Mouse (Mus musculus): ENCODE results near the gene Psenen. TPM values are rescaled to one million over a fixed set of nuclear protein-coding genes. Genes with fewer than 3 reads are reported as not detected.

The Psenen gene
- polyA plus RNA-seq, 2 experiments from 2014 or later: 314 to 323 TPM

Other genes with a start within 250 kb of the Psenen start
- 10 to 100 TPM in 1 of 2 experiments, 1 to 10 TPM in 1; 9.2 to 16.8 TPM for gene Syne4, start 248.8 kb downstream of the Psenen start, polyA plus RNA-seq (2017; shearing (Covaris generic))
- not detected for gene E130208F15Rik, start 241.9 kb downstream of the Psenen start, polyA plus RNA-seq (2017; shearing (Covaris generic))
- gene Sdhaf1, start 239.7 kb downstream of the Psenen start, polyA plus RNA-seq (2017; shearing (Covaris generic)): 1 to 10 TPM; 2.4 to 5.1 TPM
- not detected for gene Lrfn3, start 200.9 kb downstream of the Psenen start, polyA plus RNA-seq (2017; shearing (Covaris generic))
- 1 to 10 TPM; 6.4 to 7.1 TPM for gene Tyrobp, start 149.9 kb downstream of the Psenen start, polyA plus RNA-seq (2017; shearing (Covaris generic))
- gene Hcst, start 143.8 kb downstream of the Psenen start, polyA plus RNA-seq (2017; shearing (Covaris generic)): 100 to 1,000 TPM; 356 to 434 TPM
- 10 to 100 TPM; 39.2 to 44.4 TPM for gene Nfkbid, start 141.9 kb downstream of the Psenen start, polyA plus RNA-seq (2017; shearing (Covaris generic))
- 1 to 10 TPM; 3.1 to 3.5 TPM for gene Aplp1, start 118.1 kb downstream of the Psenen start, polyA plus RNA-seq (2017; shearing (Covaris generic))
- gene Kirrel2, start 105.9 kb downstream of the Psenen start, polyA plus RNA-seq (2017; shearing (Covaris generic)): not detected
- not detected for gene Nphs1, start 105.3 kb downstream of the Psenen start, polyA plus RNA-seq (2017; shearing (Covaris generic))
- not detected for gene Prodh2, start 70.0 kb downstream of the Psenen start, polyA plus RNA-seq (2017; shearing (Covaris generic))
- under 1 TPM; 0.46 to 0.67 TPM for gene Arhgap33, start 28.6 kb downstream of the Psenen start, polyA plus RNA-seq (2017; shearing (Covaris generic))
- gene Hspb6, start 11.4 kb downstream of the Psenen start, polyA plus RNA-seq (2017; shearing (Covaris generic)): 1 to 10 TPM; 1.0 to 3.1 TPM
- gene Proser3, start 11.3 kb downstream of the Psenen start, polyA plus RNA-seq (2017; shearing (Covaris generic)): 1 to 10 TPM; 5.2 to 6.2 TPM
- 100 to 1,000 TPM; 101 to 104 TPM for gene Lin37, start 3.8 kb downstream of the Psenen start, polyA plus RNA-seq (2017; shearing (Covaris generic))
- gene U2af1l4, start 326 bp downstream of the Psenen start, polyA plus RNA-seq (2017; shearing (Covaris generic)): 10 to 100 TPM; 46.5 to 62.1 TPM
- gene Gm49396, start 283 bp downstream of the Psenen start, polyA plus RNA-seq (2017; shearing (Covaris generic)): 100 to 1,000 TPM in 1 of 2 experiments, 10 to 100 TPM in 1; 85.4 to 105 TPM
- 100 to 1,000 TPM; 210 to 244 TPM for gene Igflr1, start 1.8 kb upstream of the Psenen start, polyA plus RNA-seq (2017; shearing (Covaris generic))
- 10 to 100 TPM; 16.4 to 21.6 TPM for gene Kmt2b, start 25.1 kb upstream of the Psenen start, polyA plus RNA-seq (2017; shearing (Covaris generic))
- 10 to 100 TPM in 1 of 2 experiments, 1 to 10 TPM in 1; 8.1 to 18.0 TPM for gene Zbtb32, start 35.3 kb upstream of the Psenen start, polyA plus RNA-seq (2017; shearing (Covaris generic))
- under 1 TPM; 0.38 to 0.60 TPM for gene Upk1a, start 49.2 kb upstream of the Psenen start, polyA plus RNA-seq (2017; shearing (Covaris generic))
- 100 to 1,000 TPM; 333 to 643 TPM for gene Cox6b1, start 62.5 kb upstream of the Psenen start, polyA plus RNA-seq (2017; shearing (Covaris generic))
- gene Etv2, start 72.2 kb upstream of the Psenen start, polyA plus RNA-seq (2017; shearing (Covaris generic)): not detected
- gene Rbm42, start 86.7 kb upstream of the Psenen start, polyA plus RNA-seq (2017; shearing (Covaris generic)): 10 to 100 TPM; 14.4 to 25.1 TPM
- 10 to 100 TPM; 21.3 to 44.0 TPM for gene Haus5, start 101.4 kb upstream of the Psenen start, polyA plus RNA-seq (2017; shearing (Covaris generic))
- gene Pmis2, start 108.0 kb upstream of the Psenen start, polyA plus RNA-seq (2017; shearing (Covaris generic)): not detected
- gene 2200002J24Rik, start 135.3 kb upstream of the Psenen start, polyA plus RNA-seq (2017; shearing (Covaris generic)): not detected
- not detected for gene Atp4a, start 148.6 kb upstream of the Psenen start, polyA plus RNA-seq (2017; shearing (Covaris generic))
- 10 to 100 TPM; 60.5 to 65.0 TPM for gene Tmem147, start 165.9 kb upstream of the Psenen start, polyA plus RNA-seq (2017; shearing (Covaris generic))
- gene Gapdhs, start 180.1 kb upstream of the Psenen start, polyA plus RNA-seq (2017; shearing (Covaris generic)): not detected
- 1 to 10 TPM; 2.4 to 3.6 TPM for gene Sbsn, start 187.8 kb upstream of the Psenen start, polyA plus RNA-seq (2017; shearing (Covaris generic))
- gene Dmkn, start 200.1 kb upstream of the Psenen start, polyA plus RNA-seq (2017; shearing (Covaris generic)): under 1 TPM in 1 of 2 experiments, not detected in 1; 0.16 TPM
- not detected for gene Krtdap, start 224.3 kb upstream of the Psenen start, polyA plus RNA-seq (2017; shearing (Covaris generic))

Measured in CD4-positive, CD25-positive, alpha-beta regulatory T cell, adult 4 months (primary cell).